Mouse (Mus musculus) limb, embryonic 10.5 days (tissue): ENCODE measurements around the gene Dnmt3a. TPM values are rescaled to one million over a fixed set of nuclear protein-coding genes. Genes with fewer than 3 reads are reported as not detected.

Source experiments
- DNase-seq: peaks from one replicate; pipeline ENCODE4 v3.0.0-alpha.2; 2017; ENCODE audit warnings: low spot score
- H3K27ac ChIP-seq: fragments of 300-500 bp; sonication (generic); 2 replicates; pipeline ENCODE4 v1.5.1; 2016; ENCODE audit warnings: mild to moderate bottlenecking
- H3K27me3 ChIP-seq: fragments of 300-500 bp; sonication (generic); 2 replicates; pipeline ENCODE4 v1.6.1; 2016; ENCODE audit warnings: low read depth, mild to moderate bottlenecking; ENCODE audit not compliant: poor library complexity, severe bottlenecking
- H3K36me3 ChIP-seq: fragments of 300-500 bp; sonication (generic); 2 replicates; pipeline ENCODE4 v1.6.1; 2016; ENCODE audit warnings: mild to moderate bottlenecking, moderate library complexity
- H3K4me1 ChIP-seq: fragments of 300-500 bp; sonication (generic); 2 replicates; pipeline ENCODE4 v1.6.1; 2016
- H3K4me3 ChIP-seq: fragments of 300-500 bp; sonication (generic); 2 replicates; pipeline ENCODE4 v1.5.1; 2016; ENCODE audit warnings: mild to moderate bottlenecking, moderate library complexity
- H3K9me3 ChIP-seq: fragments of 300-500 bp; sonication (generic); replicated peaks from 2 replicates; pipeline ENCODE4 v1.6.1; 2016; ENCODE audit warnings: mild to moderate bottlenecking
- WGBS: fragments of 180-500 bp; shearing (Covaris S2); methylation state at CpG from one replicate; pipeline ENCODE4 v1.1.7; 2016; 5-methylcytosine and 5-hydroxymethylcytosine counted together
- polyA plus RNA-seq: library from polyadenylated mRNA; unstranded; fragments of >200 nt; fragmentation: Nextera tagmentation; extraction: Ambion mirVana; gene quantifications from 2 replicates; pipeline ENCODE4 v1.2.1, GENCODE M21; 2016

Dnmt3a gene
- polyA plus RNA-seq, 1 experiment from 2014 or later = 298 TPM

GRCm38 (mm10) chr12:3834373-3835314, 28.8 kb downstream of the Dnmt3a start:
- Histone ChIP-seq H3K27me3 (peaks cover 14% of the 10 kb centered on the region), H3K36me3 (peaks cover 42% of the 10 kb centered on the region), H3K9me3 (no peaks in the 10 kb centered on the region), H3K4me1 (peaks cover 45% of the 10 kb centered on the region), H3K4me3 (peak overlapping the region; percentile 38), H3K27ac (peak overlapping the region; percentile 86)
- DNase-seq = peak; percentile 72
- WGBS = 12% methylated on average over 21 of the region's 21 CpGs

GRCm38 (mm10) chr12:3835576-3835975, 29.8 kb downstream of the Dnmt3a start:
- Histone ChIP-seq H3K9me3 (no peaks in the 10 kb centered on the region), H3K4me3 (no peak overlapping the region), H3K36me3 (peaks cover 51% of the 10 kb centered on the region), H3K27ac (no peak overlapping the region), H3K4me1 (peaks cover 45% of the 10 kb centered on the region), H3K27me3 (peaks cover 17% of the 10 kb centered on the region)
- DNase-seq = no peak
- WGBS = 57% methylated on average over 2 of the region's 2 CpGs

GRCm38 (mm10) chr12:3837081-3837832, 31.4 kb downstream of the Dnmt3a start:
- H3K4me1 ChIP-seq = peaks cover 45% of the 10 kb centered on the region
- H3K9me3 ChIP-seq = no peaks in the 10 kb centered on the region
- no peak overlapping the region for H3K4me3 ChIP-seq
- peaks cover 25% of the 10 kb centered on the region for H3K27me3 ChIP-seq
- 69% methylated on average over 9 of the region's 9 CpGs for WGBS
- DNase-seq = no peak
- no peak overlapping the region for H3K27ac ChIP-seq
- H3K36me3 ChIP-seq = peaks cover 59% of the 10 kb centered on the region

GRCm38 (mm10) chr12:3838009-3838408, 32.2 kb downstream of the Dnmt3a start:
- DNase-seq = no peak
- Histone ChIP-seq H3K9me3 (no peaks in the 10 kb centered on the region), H3K27me3 (peaks cover 25% of the 10 kb centered on the region), H3K4me1 (peaks cover 45% of the 10 kb centered on the region), H3K36me3 (peaks cover 59% of the 10 kb centered on the region), H3K4me3 (no peak overlapping the region), H3K27ac (no peak overlapping the region)
- WGBS = 82% methylated on average over 4 of the region's 4 CpGs

GRCm38 (mm10) chr12:3839662-3840061, 33.9 kb downstream of the Dnmt3a start:
- Histone ChIP-seq H3K4me3 (no peak overlapping the region), H3K27ac (no peak overlapping the region), H3K27me3 (peaks cover 29% of the 10 kb centered on the region), H3K9me3 (no peaks in the 10 kb centered on the region), H3K4me1 (peaks cover 45% of the 10 kb centered on the region), H3K36me3 (peaks cover 59% of the 10 kb centered on the region)
- DNase-seq = no peak
- 86% methylated on average over 1 of the region's 1 CpGs for WGBS

GRCm38 (mm10) chr12:3841121-3841520, 35.3 kb downstream of the Dnmt3a start:
- Histone ChIP-seq H3K9me3 (no peaks in the 10 kb centered on the region), H3K4me1 (peaks cover 36% of the 10 kb centered on the region), H3K27me3 (peaks cover 33% of the 10 kb centered on the region), H3K27ac (no peak overlapping the region), H3K4me3 (no peak overlapping the region), H3K36me3 (peaks cover 61% of the 10 kb centered on the region)
- 78% methylated on average over 4 of the region's 4 CpGs for WGBS
- DNase-seq = no peak

- Histone ChIP-seq H3K9me3 (no peaks in the 10 kb centered on the region), H3K4me1 (peaks cover 28% of the 10 kb centered on the region), H3K27ac (peak overlapping the region; percentile 81), H3K27me3 (peaks cover 36% of the 10 kb centered on the region), H3K4me3 (peak overlapping the region; percentile 17; the same call in 1 of the 2 replicates), H3K36me3 (peaks cover 44% of the 10 kb centered on the region)
- 41% methylated on average over 6 of the region's 6 CpGs for WGBS
- DNase-seq = no peak
These were observed 37.0 kb downstream of the Dnmt3a start for GRCm38 (mm10) chr12:3842843-3843242.

- Histone ChIP-seq H3K27me3 (peaks cover 36% of the 10 kb centered on the region), H3K9me3 (no peaks in the 10 kb centered on the region), H3K4me3 (peak overlapping the region; percentile 17), H3K4me1 (peaks cover 28% of the 10 kb centered on the region), H3K27ac (peak overlapping the region; percentile 81), H3K36me3 (peaks cover 39% of the 10 kb centered on the region)
- DNase-seq = peak; percentile 85
- 11% methylated on average over 7 of the region's 7 CpGs for WGBS
These were observed 37.6 kb downstream of the Dnmt3a start for GRCm38 (mm10) chr12:3843371-3843861.

- Histone ChIP-seq H3K27me3 (peaks cover 34% of the 10 kb centered on the region), H3K9me3 (no peaks in the 10 kb centered on the region), H3K4me1 (peaks cover 28% of the 10 kb centered on the region), H3K27ac (peak overlapping the region; percentile 81), H3K36me3 (peaks cover 34% of the 10 kb centered on the region), H3K4me3 (peak overlapping the region; percentile 17; the same call in 1 of the 2 replicates)
- peak; percentile 46 for DNase-seq
- whole genome bisulfite sequencing = 35% methylated on average over 7 of the region's 7 CpGs
These were observed 38.1 kb downstream of the Dnmt3a start for GRCm38 (mm10) chr12:3843918-3844317.

GRCm38 (mm10) chr12:3844335-3844734, 38.5 kb downstream of the Dnmt3a start:
- H3K27ac ChIP-seq = peak overlapping the region; percentile 81
- peaks cover 32% of the 10 kb centered on the region for H3K27me3 ChIP-seq
- 89% methylated on average over 5 of the region's 5 CpGs for WGBS
- DNase-seq = no peak
- H3K4me1 ChIP-seq = peaks cover 31% of the 10 kb centered on the region
- peaks cover 31% of the 10 kb centered on the region for H3K36me3 ChIP-seq
- 0 out of 2 replicates have a peak overlapping the region, but pooled peaks have one; percentile 17 for H3K4me3 ChIP-seq
- no peaks in the 10 kb centered on the region for H3K9me3 ChIP-seq

- peak overlapping the region; percentile 86 for H3K27ac ChIP-seq
These were observed 43.7 kb downstream of the Dnmt3a start for GRCm38 (mm10) chr12:3849481-3849880.

GRCm38 (mm10) chr12:3850165-3850564, 44.4 kb downstream of the Dnmt3a start:
- peak overlapping the region; percentile 86 for H3K27ac ChIP-seq
- no peaks in the 10 kb centered on the region for H3K9me3 ChIP-seq
- H3K4me1 ChIP-seq = peaks cover 33% of the 10 kb centered on the region
- peaks cover 23% of the 10 kb centered on the region for H3K36me3 ChIP-seq
- peak overlapping the region; percentile 15; the same call in 1 of the 2 replicates for H3K4me3 ChIP-seq
- WGBS = 14% methylated on average over 5 of the region's 5 CpGs
- DNase-seq = peak; percentile 64
- peaks cover 26% of the 10 kb centered on the region for H3K27me3 ChIP-seq

More at GRCm38 (mm10) chr12:3849481-3849880, 43.7 kb downstream of the Dnmt3a start:
- Histone ChIP-seq H3K9me3 (no peaks in the 10 kb centered on the region), H3K4me3 (0 out of 2 replicates have a peak overlapping the region, but pooled peaks have one; percentile 15), H3K27me3 (peaks cover 33% of the 10 kb centered on the region), H3K36me3 (peaks cover 25% of the 10 kb centered on the region), H3K4me1 (peaks cover 38% of the 10 kb centered on the region)
- WGBS = 92% methylated on average over 13 of the region's 13 CpGs
- no peak for DNase-seq
